Mouse (Mus musculus) heart, embryonic 14.5 days (tissue): ENCODE results near the gene Slc30a10. TPM values are rescaled to one million over a fixed set of nuclear protein-coding genes. Genes with fewer than 3 reads are reported as not detected.
A peak's percentile ranks its signal among the peaks of the same experiment; 100 is the strongest.

Experiments
- ATAC-seq: fragments of 200-750 bp; cut with Nextera tagmentation; 2 replicates; pipeline ENCODE4 v1.8.0; 2017; ENCODE audit warnings: low read depth, moderate TSS enrichment; ENCODE audit not compliant: insufficient number of reproducible peaks, insufficient read depth, low FRiP score
- H3K27ac ChIP-seq, 2 experiments: fragments of 200-500 bp in 1 of 2; fragments of 300-500 bp in 1 of 2; sonication (generic) in 1 of 2; replicated peaks in 1 of 2; 2 replicates each; pipeline ENCODE4 v1.5.1; 2012 to 2014; ENCODE audit warnings: low read depth in 2 of 2, low read length in 2 of 2, control low read depth in 1 of 2, mild to moderate bottlenecking in 1 of 2, mixed read lengths in 1 of 2; ENCODE audit not compliant: control insufficient read depth in 1 of 2, insufficient read depth in 1 of 2
- H3K27me3 ChIP-seq: fragments of 300-500 bp; sonication (generic); 2 replicates; pipeline ENCODE4 v1.6.1; 2014; ENCODE audit warnings: mild to moderate bottlenecking, low read length, control low read depth; ENCODE audit not compliant: control insufficient read depth, insufficient read depth
- H3K36me3 ChIP-seq: fragments of 300-500 bp; sonication (generic); 2 replicates; pipeline ENCODE4 v1.6.1; 2014; ENCODE audit warnings: mild to moderate bottlenecking, control low read depth, low read length, mixed read lengths; ENCODE audit not compliant: control insufficient read depth, insufficient read depth
- H3K4me1 ChIP-seq, 2 experiments: fragments of 200-500 bp in 1 of 2; fragments of 300-500 bp in 1 of 2; sonication (generic) in 1 of 2; 2 replicates each; pipeline ENCODE4 v1.6.1; 2012 to 2014; ENCODE audit warnings: low read length in 2 of 2, control low read depth in 1 of 2, mixed read lengths in 1 of 2; ENCODE audit not compliant: control insufficient read depth in 2 of 2, insufficient read depth in 2 of 2
- H3K4me2 ChIP-seq: fragments of 300-500 bp; sonication (generic); 2 replicates; pipeline ENCODE4 v1.6.1; 2014; ENCODE audit warnings: mild to moderate bottlenecking, low read length
- H3K4me3 ChIP-seq, 2 experiments: fragments of 200-500 bp in 1 of 2; fragments of 300-500 bp in 1 of 2; sonication (generic) in 1 of 2; 2 replicates each; pipeline ENCODE4 v1.5.1; 2012 to 2014; ENCODE audit warnings: low read length in 2 of 2, mild to moderate bottlenecking in 2 of 2, control low read depth in 1 of 2, low read depth in 1 of 2, moderate library complexity in 1 of 2; ENCODE audit not compliant: control insufficient read depth in 1 of 2, insufficient read depth in 1 of 2
- H3K9ac ChIP-seq: fragments of 300-500 bp; sonication (generic); 2 replicates; pipeline ENCODE4 v1.6.1; 2014; ENCODE audit warnings: mild to moderate bottlenecking, low read length
- H3K9me3 ChIP-seq: fragments of 300-500 bp; sonication (generic); 2 replicates; pipeline ENCODE4 v1.6.1; 2016; ENCODE audit warnings: low read length, control low read depth; ENCODE audit not compliant: control insufficient read depth
- WGBS: fragments of 180-500 bp; shearing (Covaris S2); extraction: QIAGEN DNeasy Blood & Tissue Kit; methylation state at CpG from one replicate; pipeline ENCODE4 v1.1.7; 2014; 5-methylcytosine and 5-hydroxymethylcytosine counted together
- polyA plus RNA-seq: library from polyadenylated mRNA; unstranded; fragments of >200 nt; fragmentation: Nextera tagmentation; extraction: Ambion mirVana; gene quantifications from 2 replicates; pipeline ENCODE4 v1.2.1, GENCODE M21; 2014

The Slc30a10 gene
- polyA plus RNA-seq, 1 experiment from 2014 or later = 0.08 TPM

- Histone ChIP-seq H3K4me1 (peaks cover 0 to 12% of the 10 kb centered on the region in 2 experiments; a peak in 1 of 4 replicates), H3K36me3 (no peaks in the 10 kb centered on the region), H3K9me3 (no peaks in the 10 kb centered on the region), H3K4me3 (no peak overlapping the region), H3K27me3 (peaks cover 29% of the 10 kb centered on the region), H3K4me2 (no peak overlapping the region), H3K9ac (no peak overlapping the region), H3K27ac (no peak overlapping the region)
- no peak for ATAC-seq
- 74% methylated on average over 8 of the region's 8 CpGs for WGBS
These were observed 3.6 kb upstream of the Slc30a10 start for GRCm38 (mm10) chr1:185451077-185451476.

DNA sequence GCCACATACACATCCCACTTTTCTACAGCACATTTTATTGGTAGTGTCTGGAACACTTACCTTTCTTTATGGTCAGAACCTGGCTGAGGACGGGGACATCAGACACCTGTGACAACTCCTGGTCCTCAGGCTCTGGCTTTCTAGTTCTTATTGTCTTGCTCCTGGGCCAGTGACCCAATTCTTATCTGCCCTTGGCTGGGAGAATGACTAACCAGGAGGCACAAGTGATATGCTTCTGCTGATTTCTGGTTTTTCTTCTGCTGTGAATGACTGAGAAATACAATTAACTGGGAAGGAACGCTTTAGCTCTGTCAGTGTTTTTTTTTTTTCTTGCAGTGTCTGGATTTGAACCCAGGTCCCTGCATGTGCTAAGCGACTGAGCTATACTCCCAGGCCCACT is 3.2 kb upstream of the Slc30a10 start:
- H3K27ac ChIP-seq = no peak overlapping the region
- no peaks in the 10 kb centered on the region for H3K36me3 ChIP-seq
- H3K4me1 ChIP-seq = peaks cover 0 to 12% of the 10 kb centered on the region in 2 experiments; a peak in 1 of 4 replicates
- WGBS = 77% methylated on average over 3 of the region's 3 CpGs
- H3K9ac ChIP-seq = no peak overlapping the region
- H3K4me3 ChIP-seq = no peak overlapping the region
- H3K9me3 ChIP-seq = no peaks in the 10 kb centered on the region
- peaks cover 33% of the 10 kb centered on the region for H3K27me3 ChIP-seq
- no peak overlapping the region for H3K4me2 ChIP-seq
- ATAC-seq = no peak

- H3K4me3 ChIP-seq = no peak overlapping the region
- no peak overlapping the region for H3K4me2 ChIP-seq
- WGBS = 90% methylated on average over 6 of the region's 6 CpGs
These were observed 2.2 kb upstream of the Slc30a10 start for GRCm38 (mm10) chr1:185452461-185452860.

GRCm38 (mm10) chr1:185454144-185454543 is 504 bp upstream of the Slc30a10 start:
- H3K4me2 ChIP-seq = peak overlapping the region; percentile 99
- H3K9ac ChIP-seq = no peak overlapping the region
- H3K9me3 ChIP-seq = no peaks in the 10 kb centered on the region

More at GRCm38 (mm10) chr1:185452461-185452860, 2.2 kb upstream of the Slc30a10 start:
- no peak for ATAC-seq
- Histone ChIP-seq H3K4me1 (peaks cover 0 to 12% of the 10 kb centered on the region in 2 experiments; a peak in 1 of 4 replicates), H3K9me3 (no peaks in the 10 kb centered on the region), H3K9ac (no peak overlapping the region), H3K27me3 (peaks cover 39% of the 10 kb centered on the region), H3K27ac (no peak overlapping the region), H3K36me3 (no peaks in the 10 kb centered on the region)

DNA sequence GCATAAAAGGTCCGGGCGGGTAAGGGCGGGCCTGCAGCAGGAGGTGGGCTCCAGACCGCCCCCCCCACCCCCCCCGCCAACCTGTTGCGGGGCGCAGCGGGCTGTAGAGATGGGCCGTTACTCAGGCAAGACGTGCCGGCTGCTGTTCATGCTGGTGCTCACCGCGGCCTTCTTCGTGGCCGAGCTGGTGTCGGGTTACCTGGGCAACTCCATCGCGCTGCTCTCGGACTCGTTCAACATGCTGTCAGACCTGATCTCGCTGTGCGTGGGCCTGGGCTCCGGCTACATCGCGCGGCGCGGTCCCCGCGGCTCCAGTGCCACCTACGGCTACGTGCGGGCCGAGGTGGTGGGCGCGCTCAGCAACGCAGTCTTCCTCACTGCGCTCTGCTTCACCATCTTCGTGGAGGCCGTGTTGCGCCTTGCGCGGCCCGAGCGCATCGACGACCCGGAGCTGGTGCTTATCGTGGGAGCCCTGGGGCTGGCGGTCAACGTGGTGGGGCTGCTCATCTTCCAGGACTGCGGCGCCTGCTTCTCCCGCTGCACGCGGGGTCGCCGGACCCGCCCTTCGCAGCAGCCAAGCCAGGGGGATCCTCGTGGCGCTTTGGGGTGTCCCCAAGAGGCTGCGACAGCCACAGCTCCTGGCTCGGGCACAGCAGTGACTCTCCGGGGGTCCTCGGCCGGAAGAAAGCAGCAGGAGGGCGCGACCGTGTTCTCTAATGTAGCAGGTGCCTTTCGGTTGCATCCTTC is 480 bp downstream of the Slc30a10 start:
- ATAC-seq = 0 out of 2 replicates have a peak, but pooled peaks have one; percentile 16
- Histone ChIP-seq H3K27ac (no peak overlapping the region), H3K4me3 (peak overlapping the region; percentile 50 to 57), H3K4me2 (peak overlapping the region; percentile 99), H3K4me1 (peaks cover 0 to 12% of the 10 kb centered on the region in 2 experiments; a peak in 1 of 4 replicates), H3K9ac (peak overlapping the region; percentile 65), H3K27me3 (peaks cover 43% of the 10 kb centered on the region), H3K36me3 (no peaks in the 10 kb centered on the region), H3K9me3 (no peaks in the 10 kb centered on the region)
- under 1% methylated on average over 67 of the region's 71 CpGs for WGBS

More at GRCm38 (mm10) chr1:185454144-185454543, 504 bp upstream of the Slc30a10 start:
- 39% methylated on average over 4 of the region's 4 CpGs for WGBS
- H3K4me1 ChIP-seq = peaks cover 0 to 12% of the 10 kb centered on the region in 2 experiments; a peak in 1 of 4 replicates
- ATAC-seq = no peak
- no peak overlapping the region for H3K27ac ChIP-seq
- peaks cover 43% of the 10 kb centered on the region for H3K27me3 ChIP-seq
- H3K36me3 ChIP-seq = no peaks in the 10 kb centered on the region
- H3K4me3 ChIP-seq = peak overlapping the region; percentile 50 to 57; a peak in 3 of 4 replicates

- no peaks in the 10 kb centered on the region for H3K36me3 ChIP-seq
- peaks cover 0 to 12% of the 10 kb centered on the region in 2 experiments; a peak in 1 of 4 replicates for H3K4me1 ChIP-seq
- no peak for ATAC-seq
- H3K27ac ChIP-seq = no peak overlapping the region
- no peaks in the 10 kb centered on the region for H3K9me3 ChIP-seq
- H3K27me3 ChIP-seq = peaks cover 43% of the 10 kb centered on the region
- H3K4me3 ChIP-seq = no peak overlapping the region
- no peak overlapping the region for H3K4me2 ChIP-seq
- H3K9ac ChIP-seq = no peak overlapping the region
- WGBS = 80% methylated on average over 9 of the region's 9 CpGs
These were observed 1.7 kb downstream of the Slc30a10 start for GRCm38 (mm10) chr1:185456327-185456726.

DNA sequence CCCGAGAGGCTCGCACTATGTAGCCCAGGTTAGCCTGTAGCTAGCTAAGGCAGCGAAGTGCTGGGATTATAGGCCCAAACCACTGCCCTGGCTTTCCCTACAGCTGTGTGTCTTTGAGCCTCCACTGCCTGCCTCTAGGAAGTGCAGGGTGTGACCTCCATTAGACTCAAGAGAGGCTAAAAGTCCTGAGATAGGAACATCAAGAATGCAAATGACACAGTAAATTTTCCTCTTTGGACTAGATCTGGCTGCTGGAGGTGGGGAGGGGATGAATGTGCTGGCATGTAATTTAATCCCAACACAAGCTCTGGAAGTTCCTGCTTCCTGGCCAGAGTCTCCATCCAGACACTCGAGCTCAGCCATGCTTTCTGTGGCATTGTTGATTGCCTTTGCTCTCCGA is 5.4 kb downstream of the Slc30a10 start:
- H3K4me1 ChIP-seq = peaks cover 0 to 5% of the 10 kb centered on the region in 2 experiments; a peak in 1 of 4 replicates
- peaks cover 25% of the 10 kb centered on the region for H3K27me3 ChIP-seq
- no peak overlapping the region for H3K9ac ChIP-seq
- H3K9me3 ChIP-seq = no peaks in the 10 kb centered on the region
- no peak overlapping the region for H3K27ac ChIP-seq
- no peaks in the 10 kb centered on the region for H3K36me3 ChIP-seq
- no peak overlapping the region for H3K4me2 ChIP-seq
- H3K4me3 ChIP-seq = no peak overlapping the region
- no peak for ATAC-seq
- WGBS = 76% methylated on average over 5 of the region's 5 CpGs
